Comparison of ENCODE assay signal across 8 mouse cellular contexts in the genomic region with DNA sequence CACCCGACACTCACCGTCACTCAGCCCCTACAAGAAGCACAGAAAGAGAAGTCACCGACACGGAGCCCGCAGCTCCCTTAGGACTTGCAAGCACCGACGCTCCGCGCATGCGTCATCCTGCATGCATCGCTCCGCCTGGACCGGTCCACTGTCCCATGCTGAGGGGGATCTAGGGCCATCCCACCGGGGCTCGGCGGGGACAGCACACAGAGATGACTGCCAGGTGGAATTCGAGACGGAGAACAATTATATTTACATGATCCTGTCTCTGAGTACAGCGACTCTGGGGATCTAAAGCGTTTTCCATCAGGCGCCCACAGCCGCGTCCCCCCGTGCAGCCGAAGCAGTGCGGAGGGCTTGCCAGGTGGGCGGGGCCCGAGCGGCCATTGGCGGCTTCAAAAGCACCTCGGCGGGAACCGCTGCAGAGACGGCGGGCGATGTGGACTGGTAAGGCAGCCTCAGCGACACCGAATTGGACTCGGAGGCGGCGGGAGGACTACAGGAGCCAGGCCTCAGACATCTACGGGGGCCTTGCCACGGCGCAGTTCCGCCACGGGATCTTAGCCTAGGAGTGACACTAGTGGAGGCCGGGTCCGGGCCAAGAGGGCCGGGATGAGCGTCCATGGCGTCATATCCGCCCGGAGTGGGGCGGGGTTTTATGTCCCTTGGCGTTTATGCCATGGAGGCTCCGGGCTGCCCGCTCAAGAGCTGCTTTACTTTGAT. TPM values are rescaled to one million over a fixed set of nuclear protein-coding genes. Genes with fewer than 3 reads are reported as not detected.
DNase-seq lines count a peak whose midpoint lies in the region; ATAC-seq lines count a peak whose summit lies in the region.

A gene (minus strand): TSS at position 119 of the 723 bp plus-strand sequence.
A gene (plus strand): TSS at position 394 of the 723 bp plus-strand sequence.

- no peaks in the 10 kb centered on the region for H3K36me3 ChIP-seq in hindbrain, embryonic 16.5 days (ENCODE audit: control insufficient read depth, insufficient read depth, low read length)
- H3K36me3 ChIP-seq in macrophage (ENCODE audit: inconsistent target) = no peaks in the 10 kb centered on the region

- peak; percentile 96 for ATAC-seq in hindbrain, embryonic 16.5 days

- H3K79me2 ChIP-seq in macrophage (ENCODE audit: inconsistent target) = peaks cover 17% of the 10 kb centered on the region

- H3K4me1 ChIP-seq in hindbrain, embryonic 16.5 days (ENCODE audit: control insufficient read depth, insufficient read depth, low read depth, low read length) = peaks cover 9% of the 10 kb centered on the region

- H3K4me2 ChIP-seq in hindbrain, embryonic 16.5 days (ENCODE audit: low read length) = peak within 1 kb of the TSS; percentile 88

- H3K27me3 ChIP-seq in hindbrain, embryonic 16.5 days (replicated peaks; ENCODE audit: control insufficient read depth, insufficient read depth, low read length) = no peaks in the 10 kb centered on the region

- DNase-seq in WW6 (ENCODE audit: low read depth, low spot score) = peak; percentile 95
- DNase-seq in cerebellum, postnatal 4 days (ENCODE audit: low spot score in 2 of 2) = peak; percentile 80 to 91
- DNase-seq in gastrocnemius, adult 18-20 months (ENCODE audit: low spot score) = peak; percentile 91
- DNase-seq in left cerebral cortex, adult 18-20 months (ENCODE audit: low spot score in 2 of 2) = peak; percentile 84 to 89
- peak; percentile 90 for DNase-seq in right cerebral cortex, adult 18-20 months
- DNase-seq in urinary bladder, postnatal 10 days (ENCODE audit: low spot score) = peak; percentile 65

- no peaks in the 10 kb centered on the region for H3K9me3 ChIP-seq in hindbrain, embryonic 16.5 days (ENCODE audit: control insufficient read depth, low read length)

- under 1% methylated on average over 55 of the region's 57 CpGs for WGBS in hindbrain, embryonic 16.5 days
- under 1% methylated on average over 57 of the region's 57 CpGs for WGBS in macrophage (ENCODE audit: missing documents)

- H3K4me3 ChIP-seq in hindbrain, embryonic 16.5 days (ENCODE audit: low read length) = peak within 1 kb of the TSS; percentile 84
- peak within 1 kb of the TSS; percentile 58 for H3K4me3 ChIP-seq in macrophage (ENCODE audit: inconsistent target)

- peak within 1 kb of the TSS; percentile 72 for H3K9ac ChIP-seq in hindbrain, embryonic 16.5 days (ENCODE audit: low read depth, low read length)

- H3K27ac ChIP-seq in hindbrain, embryonic 16.5 days (ENCODE audit: low read depth, low read length) = peak within 1 kb of the TSS; percentile 87
- peak within 1 kb of the TSS; percentile 84 for H3K27ac ChIP-seq in macrophage

RNA-seq across cellular contexts. Expression of the first gene that starts in this region (rescaled TPM):
- 10 to 100 TPM; 25.8 to 28.3 TPM for total RNA-seq in gastrocnemius, adult 18-20 months (2021)
- 32.0 and 37.2 TPM in 2 replicates for polyA plus RNA-seq in hindbrain, embryonic 16.5 days (2015; fragmentation: Nextera tagmentation; extraction: Ambion mirVana)
- total RNA-seq in left cerebral cortex, adult 18-20 months (2021) = 10 to 100 TPM; 17.8 to 18.2 TPM
- total RNA-seq in macrophage (2018; cell fraction: chromatin; rRNA removed) = 1 to 10 TPM in 15 of 26 experiments, under 1 TPM in 2, not detected in 9; 0.41 to 6.3 (median 1.9) TPM
- total RNA-seq in macrophage (2018; cell fraction: cytosol; rRNA removed) = 10 to 100 TPM in 8 of 26 experiments, 1 to 10 TPM in 18; 5.9 to 15.8 (median 9.7) TPM
- 10 to 100 TPM in 1 of 26 experiments, 1 to 10 TPM in 24, under 1 TPM in 1; 0.82 to 10.5 (median 3.9) TPM for total RNA-seq in macrophage (2018; cell fraction: nucleus; rRNA removed)
- 7.6 to 14.5 TPM (median 13.8 TPM) in 3 replicates for polyA plus RNA-seq in macrophage (2018)

RNA-seq across cellular contexts. Expression of the second gene that starts in this region (rescaled TPM):
- total RNA-seq in gastrocnemius, adult 18-20 months (2021) = under 1 TPM; 0.55 to 0.57 TPM
- polyA plus RNA-seq in hindbrain, embryonic 16.5 days (2015; fragmentation: Nextera tagmentation; extraction: Ambion mirVana) = 9.5 and 10.4 TPM in 2 replicates
- total RNA-seq in left cerebral cortex, adult 18-20 months (2021) = 1 to 10 TPM; 1.0 to 2.0 TPM
- total RNA-seq in macrophage (2018; cell fraction: chromatin; rRNA removed) = 10 to 100 TPM in 1 of 26 experiments, 1 to 10 TPM in 22, under 1 TPM in 1, not detected in 2; 0.66 to 10.2 (median 2.9) TPM
- 1 to 10 TPM in 25 of 26 experiments, under 1 TPM in 1; 0.96 to 3.0 (median 1.9) TPM for total RNA-seq in macrophage (2018; cell fraction: cytosol; rRNA removed)
- total RNA-seq in macrophage (2018; cell fraction: nucleus; rRNA removed) = 10 to 100 TPM in 1 of 26 experiments, 1 to 10 TPM in 21, under 1 TPM in 3, not detected in 1; 0.35 to 10.8 (median 2.2) TPM
- polyA plus RNA-seq in macrophage (2018) = 2.0 to 6.7 TPM (median 4.5 TPM) in 3 replicates

Comparison
In these comparisons a context has a peak if more than half of its experiments do, and no peak if none do; other contexts are left out.
1. Peak in every context shown above with its lines: DNase-seq, ATAC-seq, H3K4me3 ChIP-seq and H3K27ac ChIP-seq.